Mouse (Mus musculus) neural tube, embryonic 12.5 days (tissue): ENCODE results near the gene Rpusd1. TPM values are rescaled to one million over a fixed set of nuclear protein-coding genes. Genes with fewer than 3 reads are reported as not detected.
A peak's percentile ranks its signal among the peaks of the same experiment; 100 is the strongest.

ENCODE experiments used
- ATAC-seq: fragments of 200-750 bp; cut with Nextera tagmentation; 2 replicates; pipeline ENCODE4 v1.8.0; 2017; ENCODE audit warnings: low read depth, mild to moderate bottlenecking, moderate TSS enrichment, moderate library complexity; ENCODE audit not compliant: low FRiP score
- H3K27ac ChIP-seq: fragments of 300-500 bp; sonication (generic); 2 replicates; pipeline ENCODE4 v1.5.1; 2016
- H3K27me3 ChIP-seq: fragments of 300-500 bp; sonication (generic); replicated peaks from 2 replicates; pipeline ENCODE4 v1.6.1; 2016; ENCODE audit warnings: mild to moderate bottlenecking
- H3K36me3 ChIP-seq: fragments of 300-500 bp; sonication (generic); 2 replicates; pipeline ENCODE4 v1.6.1; 2016; ENCODE audit warnings: mild to moderate bottlenecking
- H3K4me1 ChIP-seq: fragments of 300-500 bp; sonication (generic); 2 replicates; pipeline ENCODE4 v1.6.1; 2016
- H3K4me2 ChIP-seq: fragments of 300-500 bp; sonication (generic); replicated peaks from 2 replicates; pipeline ENCODE4 v1.6.1; 2016; ENCODE audit warnings: mild to moderate bottlenecking
- H3K4me3 ChIP-seq: fragments of 300-500 bp; sonication (generic); 2 replicates; pipeline ENCODE4 v1.5.1; 2016
- H3K9ac ChIP-seq: fragments of 300-500 bp; sonication (generic); 2 replicates; pipeline ENCODE4 v1.6.1; 2016; ENCODE audit warnings: mild to moderate bottlenecking
- H3K9me3 ChIP-seq: fragments of 300-500 bp; sonication (generic); 2 replicates; pipeline ENCODE4 v1.6.1; 2016; ENCODE audit warnings: mild to moderate bottlenecking
- WGBS: fragments of 180-500 bp; shearing (Covaris S2); methylation state at CpG from one replicate; pipeline ENCODE4 v1.1.7; 2016; 5-methylcytosine and 5-hydroxymethylcytosine counted together
- polyA plus RNA-seq: library from polyadenylated mRNA; unstranded; fragments of >200 nt; fragmentation: Nextera tagmentation; extraction: Ambion mirVana; gene quantifications from 2 replicates; pipeline ENCODE4 v1.2.1, GENCODE M21; 2016

The Rpusd1 gene
- 20.5 and 22.1 TPM in 2 replicates for polyA plus RNA-seq

DNA sequence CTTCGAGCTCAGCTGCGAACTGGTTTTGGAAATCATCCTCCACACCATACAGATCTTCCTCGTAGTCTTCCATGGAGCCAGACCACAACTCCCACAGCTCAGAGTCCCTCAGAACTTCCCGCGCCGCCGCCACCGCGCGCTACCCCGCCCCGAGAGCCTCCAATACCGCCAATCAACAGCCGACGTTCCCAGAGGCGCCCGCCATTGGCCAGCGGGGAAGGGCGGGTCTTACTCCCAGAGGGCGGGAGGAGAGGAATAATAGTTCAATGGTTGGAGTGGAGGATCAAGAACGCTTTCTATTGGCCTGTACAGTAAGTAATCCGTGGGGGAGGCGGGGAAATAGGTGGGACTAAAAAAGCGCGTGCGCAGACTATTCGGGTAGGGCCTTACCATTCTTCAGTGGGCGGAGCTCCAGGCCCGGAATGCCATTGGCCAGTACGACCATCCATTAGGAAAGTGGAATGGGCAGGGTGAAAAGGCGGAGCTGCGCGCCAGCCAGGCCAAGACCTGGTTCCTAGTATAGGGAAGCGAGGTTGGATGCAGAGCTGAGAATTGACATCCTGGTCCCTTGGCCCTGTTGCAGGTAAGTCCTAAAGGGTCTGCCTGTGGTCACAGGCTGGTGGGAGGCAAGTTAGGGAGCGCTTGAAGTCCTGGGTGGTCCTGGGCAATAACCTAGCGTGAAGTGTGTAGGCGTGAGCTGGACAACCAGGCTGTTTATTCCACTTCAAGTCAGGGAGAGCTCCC is at the start of gene Rpusd1, which contains the start of gene Chtf18:
Gene Rpusd1 (plus strand): TSS at position 406 of the 744 bp plus-strand sequence.
Gene Chtf18 (minus strand): TSS at position 155 of the 744 bp plus-strand sequence.
- peak within 1 kb of the TSS; percentile 77 for H3K9ac ChIP-seq
- H3K36me3 ChIP-seq = peaks cover 33% of the 10 kb centered on the region
- peak within 1 kb of the TSS; percentile 63 for H3K4me3 ChIP-seq
- H3K4me2 ChIP-seq = peak within 1 kb of the TSS; percentile 93
- under 1% methylated on average over 37 of the region's 37 CpGs for WGBS
- H3K9me3 ChIP-seq = no peaks in the 10 kb centered on the region
- ATAC-seq = peak; percentile 97
- H3K27ac ChIP-seq = no peak within 1 kb of the TSS
- H3K4me1 ChIP-seq = peaks cover 26% of the 10 kb centered on the region
- no peaks in the 10 kb centered on the region for H3K27me3 ChIP-seq

DNA sequence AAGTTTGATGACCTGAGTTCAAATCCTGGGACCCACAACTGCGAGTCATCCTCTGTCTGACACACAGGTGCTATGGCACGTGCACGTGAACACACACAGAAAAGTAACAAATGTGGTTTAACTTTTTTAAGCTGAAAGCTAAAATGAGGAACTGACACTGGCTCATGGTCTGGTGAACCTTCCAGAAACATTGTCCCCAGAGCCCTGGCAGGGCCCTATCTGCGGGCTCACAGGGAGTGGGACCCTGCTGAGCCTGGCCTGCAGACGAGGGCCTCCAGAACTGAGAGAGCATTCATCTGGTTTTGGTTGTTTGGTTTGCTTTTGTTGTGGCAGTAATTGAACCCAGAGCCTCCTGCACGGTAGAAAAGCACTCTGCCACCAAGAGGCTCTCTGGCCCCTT is 49.5 kb upstream of the Rpusd1 start:
- H3K4me2 ChIP-seq = no peak overlapping the region
- no peaks in the 10 kb centered on the region for H3K36me3 ChIP-seq
- H3K27me3 ChIP-seq = no peaks in the 10 kb centered on the region
- H3K9me3 ChIP-seq = peaks cover 8% of the 10 kb centered on the region; the same call in 1 of the 2 replicates
- no peak overlapping the region for H3K4me3 ChIP-seq
- H3K4me1 ChIP-seq = peaks cover 16% of the 10 kb centered on the region
- no peak overlapping the region for H3K27ac ChIP-seq
- no peak overlapping the region for H3K9ac ChIP-seq
- WGBS = 55% methylated on average over 6 of the region's 6 CpGs
- no peak for ATAC-seq

GRCm38 (mm10) chr17:25679818-25680217 is 47.7 kb upstream of the Rpusd1 start:
- Histone ChIP-seq H3K9ac (no peak overlapping the region), H3K4me2 (peak overlapping the region; percentile 30), H3K27me3 (no peaks in the 10 kb centered on the region), H3K36me3 (no peaks in the 10 kb centered on the region), H3K4me3 (no peak overlapping the region), H3K27ac (no peak overlapping the region), H3K9me3 (peaks cover 8% of the 10 kb centered on the region; the same call in 1 of the 2 replicates), H3K4me1 (peaks cover 16% of the 10 kb centered on the region)
- 2% methylated on average over 5 of the region's 5 CpGs for WGBS
- peak; percentile 37; the same call in 1 of the 2 replicates for ATAC-seq

- ATAC-seq = no peak
- H3K4me1 ChIP-seq = peaks cover 16% of the 10 kb centered on the region
- no peak overlapping the region for H3K9ac ChIP-seq
- H3K4me2 ChIP-seq = no peak overlapping the region
- H3K27me3 ChIP-seq = no peaks in the 10 kb centered on the region
- no peak overlapping the region for H3K27ac ChIP-seq
- H3K36me3 ChIP-seq = no peaks in the 10 kb centered on the region
- no peaks in the 10 kb centered on the region for H3K9me3 ChIP-seq
- no peak overlapping the region for H3K4me3 ChIP-seq
- WGBS = 84% methylated on average over 4 of the region's 4 CpGs
Observed at GRCm38 (mm10) chr17:25681636-25682035, 45.8 kb upstream of the Rpusd1 start.

DNA sequence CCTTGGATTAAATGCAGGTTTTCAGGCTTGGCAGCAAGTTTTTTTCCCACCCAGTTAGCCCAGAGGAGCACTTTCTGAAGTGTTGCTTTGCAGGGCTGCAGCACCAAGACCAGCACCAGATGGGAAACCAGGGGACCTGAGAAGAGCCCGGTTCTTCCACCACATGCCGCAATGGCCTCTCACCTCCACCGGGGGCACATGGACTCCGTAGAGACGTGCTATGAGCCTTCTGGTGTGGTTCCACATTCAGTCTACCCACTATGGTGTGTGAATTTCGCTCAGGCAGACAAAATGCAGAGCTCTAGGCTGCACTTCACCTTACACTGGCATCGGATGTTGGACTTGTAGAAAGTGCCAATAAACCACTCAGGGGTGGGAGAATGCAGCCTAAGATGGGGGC is 41.1 kb upstream of the Rpusd1 start:
- Histone ChIP-seq H3K36me3 (no peaks in the 10 kb centered on the region), H3K27me3 (0 out of 2 replicates have a peak, but pooled peaks cover 7% of the 10 kb centered on the region), H3K4me3 (no peak overlapping the region), H3K4me2 (no peak overlapping the region), H3K27ac (no peak overlapping the region), H3K9ac (no peak overlapping the region), H3K9me3 (no peaks in the 10 kb centered on the region), H3K4me1 (no peaks in the 10 kb centered on the region)
- WGBS = 56% methylated on average over 7 of the region's 7 CpGs
- no peak for ATAC-seq

DNA sequence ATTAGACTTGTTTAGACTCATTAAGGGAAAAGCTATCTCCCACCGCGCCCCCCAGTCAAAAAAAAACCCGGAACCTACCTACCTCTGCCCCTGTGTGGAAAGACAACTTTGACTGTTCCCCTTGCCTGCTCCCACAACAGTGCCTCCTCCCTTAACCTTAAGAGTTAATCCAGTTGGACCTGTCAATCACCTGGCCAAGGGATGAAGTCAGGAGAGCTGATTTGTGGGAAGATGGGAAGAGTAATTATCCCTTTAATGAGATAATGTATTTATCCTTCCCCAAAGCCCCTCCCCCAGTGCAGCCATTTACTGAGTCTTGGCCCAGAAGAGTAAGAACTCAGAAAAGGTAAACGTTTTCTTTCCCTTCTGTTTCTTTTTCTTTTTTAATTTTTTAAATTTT is 38.5 kb upstream of the Rpusd1 start:
- H3K4me1 ChIP-seq = no peaks in the 10 kb centered on the region
- no peak overlapping the region for H3K9ac ChIP-seq
- no peak overlapping the region for H3K27ac ChIP-seq
- no peaks in the 10 kb centered on the region for H3K9me3 ChIP-seq
- H3K4me3 ChIP-seq = no peak overlapping the region
- H3K36me3 ChIP-seq = no peaks in the 10 kb centered on the region
- H3K4me2 ChIP-seq = no peak overlapping the region
- no peak for ATAC-seq
- WGBS = 90% methylated on average over 4 of the region's 4 CpGs
- 0 out of 2 replicates have a peak, but pooled peaks cover 7% of the 10 kb centered on the region for H3K27me3 ChIP-seq

- 52% methylated on average over 1 of the region's 1 CpGs for WGBS
- no peak for ATAC-seq
- Histone ChIP-seq H3K27me3 (no peaks in the 10 kb centered on the region), H3K9ac (no peak overlapping the region), H3K36me3 (no peaks in the 10 kb centered on the region), H3K9me3 (no peaks in the 10 kb centered on the region), H3K4me2 (no peak overlapping the region), H3K27ac (no peak overlapping the region), H3K4me1 (no peaks in the 10 kb centered on the region), H3K4me3 (no peak overlapping the region)
Observed at GRCm38 (mm10) chr17:25696263-25696662, 31.2 kb upstream of the Rpusd1 start.

DNA sequence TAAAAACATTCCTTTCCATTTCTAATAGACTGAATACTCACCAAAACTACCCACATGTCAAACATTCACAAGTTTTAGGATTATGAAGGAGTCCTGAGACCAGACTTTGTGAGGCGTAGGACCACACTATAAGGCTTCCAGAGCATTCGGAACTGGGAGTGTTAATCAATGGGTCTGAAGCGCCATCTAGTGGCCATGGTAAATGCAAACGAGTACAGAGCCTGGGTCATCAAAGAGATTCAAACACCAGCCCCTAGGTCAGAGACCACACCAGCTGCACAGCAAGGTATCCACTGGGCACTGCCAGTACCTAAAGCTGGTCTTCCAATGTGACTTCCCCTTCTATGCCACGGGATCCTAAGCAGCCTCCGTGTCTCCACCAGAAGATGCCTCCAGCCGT is 29.0 kb upstream of the Rpusd1 start:
- Histone ChIP-seq H3K36me3 (no peaks in the 10 kb centered on the region), H3K27me3 (no peaks in the 10 kb centered on the region), H3K4me3 (no peak overlapping the region), H3K4me2 (no peak overlapping the region), H3K27ac (no peak overlapping the region), H3K9ac (no peak overlapping the region), H3K4me1 (no peaks in the 10 kb centered on the region), H3K9me3 (no peaks in the 10 kb centered on the region)
- 12% methylated on average over 7 of the region's 7 CpGs for WGBS
- 0 out of 2 replicates have a peak, but pooled peaks have one; percentile 41 for ATAC-seq

DNA sequence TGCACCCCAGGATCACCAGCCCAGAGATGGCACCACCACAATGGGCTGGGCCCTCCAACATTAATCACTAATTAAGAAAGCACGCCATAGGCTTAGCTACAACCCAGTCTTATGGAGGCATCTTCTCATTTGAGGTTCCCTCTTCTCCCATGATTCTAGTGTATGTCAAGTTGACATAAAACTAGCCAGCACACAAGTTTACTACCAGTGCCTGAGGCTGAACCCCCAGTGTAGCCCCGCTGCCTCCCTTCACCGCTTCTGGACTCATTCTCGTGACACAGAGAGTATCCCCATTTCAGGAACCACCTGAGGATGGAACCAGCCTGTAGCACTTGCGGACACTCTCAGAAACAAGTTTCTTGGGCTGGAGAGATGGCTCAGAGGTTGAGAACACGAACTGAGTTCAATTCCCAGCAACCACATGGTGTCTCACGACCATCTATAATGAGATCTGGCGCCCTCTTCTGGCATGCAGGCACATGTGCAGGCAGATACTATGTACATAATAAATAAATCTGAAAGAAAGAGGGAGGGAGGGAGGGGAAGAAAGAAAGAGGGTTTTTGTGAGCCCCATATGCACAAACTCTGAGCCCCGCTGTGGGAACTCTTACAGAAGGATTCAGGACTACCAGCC is 26.5 kb upstream of the Rpusd1 start:
- H3K36me3 ChIP-seq = no peaks in the 10 kb centered on the region
- no peak overlapping the region for H3K27ac ChIP-seq
- no peak for ATAC-seq
- no peak overlapping the region for H3K9ac ChIP-seq
- H3K4me1 ChIP-seq = no peaks in the 10 kb centered on the region
- H3K4me3 ChIP-seq = no peak overlapping the region
- H3K27me3 ChIP-seq = no peaks in the 10 kb centered on the region
- no peak overlapping the region for H3K4me2 ChIP-seq
- WGBS = 61% methylated on average over 9 of the region's 9 CpGs
- no peaks in the 10 kb centered on the region for H3K9me3 ChIP-seq

- ATAC-seq = no peak
- no peaks in the 10 kb centered on the region for H3K9me3 ChIP-seq
- H3K27ac ChIP-seq = no peak overlapping the region
- H3K9ac ChIP-seq = no peak overlapping the region
- no peaks in the 10 kb centered on the region; the same call in 1 of the 2 replicates for H3K27me3 ChIP-seq
- H3K4me3 ChIP-seq = no peak overlapping the region
- H3K36me3 ChIP-seq = no peaks in the 10 kb centered on the region
- H3K4me1 ChIP-seq = no peaks in the 10 kb centered on the region
- WGBS = 97% methylated on average over 2 of the region's 2 CpGs
- H3K4me2 ChIP-seq = no peak overlapping the region
Observed at GRCm38 (mm10) chr17:25709994-25710393, 17.5 kb upstream of the Rpusd1 start.

DNA sequence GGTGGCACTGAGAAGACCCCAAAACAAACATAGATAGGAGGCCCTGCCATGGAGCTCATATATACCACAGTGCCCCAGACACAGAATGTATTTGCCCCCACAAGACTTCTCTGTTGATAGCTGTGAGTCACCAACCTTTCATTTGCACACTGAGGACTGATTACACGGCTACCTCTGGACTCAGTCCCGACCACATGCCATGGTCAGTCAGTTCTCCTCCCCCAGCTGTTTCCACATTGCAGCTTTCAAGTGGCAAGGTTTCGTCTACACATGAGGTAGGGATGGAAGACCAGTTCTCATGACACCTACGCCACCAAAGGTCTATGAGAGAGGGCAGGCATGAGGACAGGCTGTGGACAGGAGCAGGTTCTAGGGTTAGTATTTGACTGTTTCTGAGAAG is 16.3 kb upstream of the Rpusd1 start:
- Histone ChIP-seq H3K27me3 (peaks cover 6% of the 10 kb centered on the region), H3K27ac (no peak overlapping the region), H3K4me1 (no peaks in the 10 kb centered on the region), H3K4me3 (no peak overlapping the region), H3K4me2 (no peak overlapping the region), H3K9ac (no peak overlapping the region), H3K9me3 (no peaks in the 10 kb centered on the region), H3K36me3 (no peaks in the 10 kb centered on the region)
- 82% methylated on average over 4 of the region's 4 CpGs for WGBS
- no peak for ATAC-seq

- Histone ChIP-seq H3K27me3 (peaks cover 36% of the 10 kb centered on the region), H3K4me3 (no peak overlapping the region), H3K27ac (no peak overlapping the region), H3K9me3 (no peaks in the 10 kb centered on the region), H3K9ac (no peak overlapping the region), H3K4me1 (peaks cover 10% of the 10 kb centered on the region; the same call in 1 of the 2 replicates), H3K36me3 (peaks cover 10% of the 10 kb centered on the region), H3K4me2 (no peak overlapping the region)
- ATAC-seq = no peak
- WGBS = 59% methylated on average over 3 of the region's 3 CpGs
Observed at GRCm38 (mm10) chr17:25715627-25716026, 11.8 kb upstream of the Rpusd1 start.
